Mouse (Mus musculus) fibroblast of lung, adult 2 months (primary cell): Measurements from ENCODE around the gene Raver2.

ENCODE experiments used
- DNase-seq: peaks from one replicate; pipeline ENCODE4 v3.0.0-alpha.2; 2011; ENCODE audit warnings: low read depth

Gene Raver2

GRCm38 (mm10) chr4:101107122-101107521 lies 38.3 kb downstream of the Raver2 start:
- DNase-seq, result no peak

GRCm38 (mm10) chr4:101121002-101121401 lies 52.2 kb downstream of the Raver2 start:
- no peak for DNase-seq

- no peak for DNase-seq
Observed at GRCm38 (mm10) chr4:101135013-101135412, 66.2 kb downstream of the Raver2 start.

GRCm38 (mm10) chr4:101135909-101136308 lies 67.1 kb downstream of the Raver2 start:
- DNase-seq, result no peak

- DNase-seq, result no peak
Observed at GRCm38 (mm10) chr4:101137975-101138374, 69.2 kb downstream of the Raver2 start.

- DNase-seq, result no peak
Observed at GRCm38 (mm10) chr4:101141768-101142167, 73.0 kb downstream of the Raver2 start.

- DNase-seq, result no peak
Observed at GRCm38 (mm10) chr4:101143901-101144300, 75.1 kb downstream of the Raver2 start.

- no peak for DNase-seq
Observed at GRCm38 (mm10) chr4:101144361-101144760, 75.6 kb downstream of the Raver2 start.

GRCm38 (mm10) chr4:101144790-101145189 lies 76.0 kb downstream of the Raver2 start:
- DNase-seq, result no peak

GRCm38 (mm10) chr4:101146047-101146745 lies 77.4 kb downstream of the Raver2 start:
- DNase-seq, result peak; percentile 25

- no peak for DNase-seq
Observed at GRCm38 (mm10) chr4:101146891-101147655, 78.3 kb downstream of the Raver2 start.

- no peak for DNase-seq
Observed at GRCm38 (mm10) chr4:101155541-101155940, 86.8 kb downstream of the Raver2 start.

GRCm38 (mm10) chr4:101157476-101157875 lies 88.7 kb downstream of the Raver2 start:
- DNase-seq, result no peak

GRCm38 (mm10) chr4:101158282-101158681 lies 89.5 kb downstream of the Raver2 start:
- DNase-seq, result no peak

- DNase-seq, result no peak
Observed at GRCm38 (mm10) chr4:101159191-101159764, 90.5 kb downstream of the Raver2 start.

GRCm38 (mm10) chr4:101160821-101161220 lies 92.0 kb downstream of the Raver2 start:
- no peak for DNase-seq

- no peak for DNase-seq
Observed at GRCm38 (mm10) chr4:101164189-101164588, 95.4 kb downstream of the Raver2 start.

- DNase-seq, result no peak
Observed at GRCm38 (mm10) chr4:101164673-101165072, 95.9 kb downstream of the Raver2 start.

GRCm38 (mm10) chr4:101165776-101166175 lies 97.0 kb downstream of the Raver2 start:
- DNase-seq, result no peak

- no peak for DNase-seq
Observed at GRCm38 (mm10) chr4:101167777-101168176, 99.0 kb downstream of the Raver2 start.

- peak; percentile 22 for DNase-seq
Observed at GRCm38 (mm10) chr4:101168189-101168778, 99.5 kb downstream of the Raver2 start.

GRCm38 (mm10) chr4:101172738-101173137 lies 104.0 kb downstream of the Raver2 start:
- no peak for DNase-seq
